Mouse (Mus musculus): Measurements from ENCODE around the gene Sez6. TPM values are rescaled to one million over a fixed set of nuclear protein-coding genes. Genes with fewer than 3 reads are reported as not detected.

The Sez6 gene
- total RNA-seq, 2 experiments from 2014 or later, result 150 to 165 TPM

DNA sequence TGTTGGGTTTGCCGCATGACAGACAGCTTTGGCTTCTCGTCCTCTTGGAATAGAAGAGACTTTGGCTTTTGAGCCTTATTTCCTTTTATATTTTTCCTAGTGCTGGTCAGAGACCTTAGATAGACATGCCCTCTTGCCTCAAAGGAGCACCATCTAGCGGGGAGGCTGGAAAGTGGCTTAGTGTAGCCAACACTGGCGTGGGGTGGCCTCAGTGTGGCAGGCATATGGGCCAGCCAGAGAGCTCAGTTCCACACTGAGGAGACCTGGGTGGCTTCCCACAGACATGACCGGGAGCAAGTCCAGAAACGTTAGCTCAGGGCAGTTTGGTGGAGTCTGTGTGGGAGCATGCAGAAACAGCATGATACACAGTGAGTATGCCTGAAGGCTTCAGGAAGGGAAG lies 40.1 kb downstream of the Sez6 start:
- no peak for DNase-seq (ENCODE audit: low spot score in 2 of 2)
- intact Hi-C loops (cut with DNase I), result no loop called here

DNA sequence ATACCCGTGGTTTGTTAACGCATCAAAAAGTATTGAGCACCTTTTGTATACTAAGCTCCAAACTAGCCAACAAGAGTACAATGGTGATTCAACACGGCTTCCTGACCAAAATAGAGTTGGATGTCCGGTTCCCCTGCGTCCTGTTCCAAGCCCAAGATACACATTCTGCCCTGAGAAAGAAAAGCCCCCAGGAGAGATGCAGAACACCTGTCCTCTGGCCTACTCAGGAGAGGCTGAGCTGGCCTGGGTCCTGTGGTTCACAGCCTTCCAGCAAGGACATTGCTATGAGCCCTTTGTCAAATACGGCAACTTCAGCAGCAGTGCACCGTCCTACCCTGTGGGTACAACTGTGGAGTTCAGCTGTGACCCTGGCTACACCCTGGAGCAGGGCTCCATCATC lies 42.9 kb downstream of the Sez6 start:
- no peak for DNase-seq (ENCODE audit: low spot score in 2 of 2)
- intact Hi-C loops (cut with DNase I), result no loop called here

DNA sequence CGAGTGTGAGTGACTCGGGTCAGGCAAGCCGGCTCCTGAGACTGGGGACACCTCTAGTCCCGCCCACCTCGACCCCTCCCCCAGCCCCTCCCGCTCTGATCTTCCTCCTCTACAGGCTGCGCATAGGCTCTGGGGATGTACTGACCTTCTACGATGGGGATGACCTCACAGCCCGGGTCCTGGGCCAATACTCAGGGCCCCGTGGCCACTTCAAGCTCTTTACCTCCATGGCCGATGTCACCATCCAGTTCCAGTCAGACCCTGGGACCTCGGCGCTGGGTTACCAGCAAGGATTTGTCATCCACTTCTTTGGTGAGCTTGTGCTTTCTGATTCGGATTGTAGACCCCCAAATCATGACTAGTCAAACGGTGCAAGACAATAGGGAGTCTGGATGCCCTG lies 43.7 kb downstream of the Sez6 start:
- intact Hi-C loops (cut with DNase I), result no loop called here
- no peak for DNase-seq (ENCODE audit: low spot score in 2 of 2)

DNA sequence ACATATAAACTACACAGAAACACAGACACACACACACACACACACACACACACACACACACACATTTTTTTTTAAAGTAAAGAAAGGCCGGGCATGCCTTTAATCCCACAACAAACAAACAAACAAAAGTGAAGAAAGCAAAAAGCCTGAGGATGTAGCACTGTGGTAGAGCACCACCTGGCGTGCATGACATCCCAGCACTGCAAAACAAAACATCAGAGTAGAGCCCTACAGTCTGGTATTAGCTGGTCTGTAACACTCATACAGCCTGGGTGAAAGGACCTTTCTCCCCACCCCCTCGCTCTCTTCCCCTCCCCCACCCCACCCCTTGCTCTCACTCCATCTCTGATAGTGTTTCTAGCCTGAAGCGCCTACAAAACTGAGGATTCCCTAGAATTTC lies 45.3 kb downstream of the Sez6 start:
- DNase-seq (ENCODE audit: low spot score in 2 of 2), result no peak

DNA sequence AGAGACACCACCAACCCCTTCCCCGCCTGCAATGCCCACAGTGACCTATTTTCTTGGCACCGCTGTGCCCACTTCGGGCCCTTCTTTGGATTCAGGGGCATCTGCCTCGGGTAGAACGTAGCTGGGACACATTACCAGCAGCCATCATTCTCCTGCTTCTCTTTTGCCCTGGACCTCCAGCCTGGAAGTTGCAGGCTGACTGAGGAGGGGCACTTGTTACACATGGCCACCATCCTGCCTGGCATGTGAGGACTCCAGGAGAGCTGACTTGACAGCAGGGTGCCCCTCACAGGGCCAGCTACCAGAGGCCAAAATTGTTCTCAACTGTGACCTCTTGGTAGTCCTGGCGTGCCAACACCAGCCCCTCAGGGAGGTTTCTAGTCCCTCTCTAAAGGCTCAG lies 47.6 kb downstream of the Sez6 start:
- intact Hi-C loops (cut with DNase I), result no loop called here
- DNase-seq (ENCODE audit: low spot score in 2 of 2), result no peak

More for the DNA sequence above, 45.3 kb downstream of the Sez6 start:
- intact Hi-C loops (cut with DNase I), result no loop called here

DNA sequence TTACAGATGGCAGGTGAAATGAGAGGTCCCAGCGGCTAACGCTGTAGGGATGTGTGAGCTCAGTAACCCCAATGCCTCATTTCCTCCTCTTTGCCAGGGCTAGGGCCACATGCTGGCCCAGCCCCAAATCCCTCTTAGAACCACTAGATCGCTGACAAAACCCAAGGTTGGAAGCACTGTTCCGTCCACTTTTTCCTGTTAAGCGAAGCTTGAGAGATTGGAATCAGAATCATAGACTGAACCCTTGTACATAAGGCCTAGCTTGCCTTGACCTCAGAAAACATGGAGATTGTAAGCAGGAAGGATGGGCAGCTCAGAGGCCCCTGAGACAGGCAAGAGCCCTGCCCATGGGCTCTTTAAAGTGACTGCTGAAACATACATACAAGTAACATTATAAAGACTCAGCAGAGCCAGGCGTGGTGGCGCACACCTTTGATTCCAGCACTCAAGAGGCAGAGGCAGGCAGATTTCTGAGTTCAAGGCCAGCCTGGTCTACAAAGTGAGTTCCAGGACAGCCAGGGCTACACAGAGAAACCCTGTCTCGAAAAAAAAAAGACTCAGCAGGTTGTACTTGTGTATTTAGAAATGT lies 48.7 kb downstream of the Sez6 start:
- intact Hi-C loops (cut with DNase I), result no loop called here
- DNase-seq (ENCODE audit: low spot score in 2 of 2), result no peak

DNA sequence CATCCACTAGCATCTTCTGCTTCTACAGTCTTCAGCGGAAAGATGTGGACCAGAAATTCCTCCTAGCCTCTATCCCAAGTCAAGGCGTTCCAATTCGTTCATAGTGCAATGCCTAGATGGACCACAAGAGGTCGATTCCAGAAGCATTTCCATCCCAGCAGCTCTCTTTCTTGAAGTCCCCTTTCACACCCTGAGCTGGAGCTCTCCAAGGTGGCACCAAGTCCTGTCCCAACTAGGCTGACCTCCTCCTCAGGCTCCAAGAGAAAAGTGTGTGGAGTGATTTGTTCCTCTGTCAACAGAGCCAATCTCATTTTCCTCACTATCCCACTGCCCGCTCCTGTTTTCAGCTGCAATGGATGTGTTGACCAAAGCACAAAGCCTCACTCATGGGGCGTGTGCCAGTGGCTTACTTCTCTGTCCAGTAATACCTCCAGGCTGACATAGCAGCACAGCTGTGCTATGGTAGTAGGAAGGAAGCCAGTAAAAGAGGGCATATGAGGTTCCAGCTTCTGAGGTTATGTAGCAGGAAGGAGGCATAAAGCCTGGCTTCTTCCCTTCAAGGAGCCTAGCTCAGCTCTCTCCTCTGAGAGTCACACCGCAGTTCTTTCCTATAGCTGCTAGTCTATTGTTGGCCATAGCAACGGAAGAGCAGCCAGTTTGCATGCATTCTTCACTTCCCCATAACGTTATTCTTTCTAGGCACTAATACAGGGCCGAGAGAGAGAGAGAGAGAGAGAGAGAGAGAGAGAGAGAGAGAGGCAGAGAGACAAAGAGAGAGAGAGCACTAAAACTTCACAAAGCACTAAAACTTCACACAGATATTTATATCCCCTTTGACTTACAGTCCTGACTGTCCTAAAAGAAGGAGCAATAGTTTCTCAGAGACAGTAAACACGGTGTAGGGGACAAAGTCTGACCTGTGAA lies 49.9 kb downstream of the Sez6 start:
- DNase-seq (ENCODE audit: low spot score in 2 of 2), result peak in 1 of 2 experiments; percentile 42
- intact Hi-C loops (cut with DNase I), result loop anchor here (5.0 kb wide), 1 partner anchor 197 kb away; the partner anchor contains the start of genes Nek8 and Tlcd1

DNA sequence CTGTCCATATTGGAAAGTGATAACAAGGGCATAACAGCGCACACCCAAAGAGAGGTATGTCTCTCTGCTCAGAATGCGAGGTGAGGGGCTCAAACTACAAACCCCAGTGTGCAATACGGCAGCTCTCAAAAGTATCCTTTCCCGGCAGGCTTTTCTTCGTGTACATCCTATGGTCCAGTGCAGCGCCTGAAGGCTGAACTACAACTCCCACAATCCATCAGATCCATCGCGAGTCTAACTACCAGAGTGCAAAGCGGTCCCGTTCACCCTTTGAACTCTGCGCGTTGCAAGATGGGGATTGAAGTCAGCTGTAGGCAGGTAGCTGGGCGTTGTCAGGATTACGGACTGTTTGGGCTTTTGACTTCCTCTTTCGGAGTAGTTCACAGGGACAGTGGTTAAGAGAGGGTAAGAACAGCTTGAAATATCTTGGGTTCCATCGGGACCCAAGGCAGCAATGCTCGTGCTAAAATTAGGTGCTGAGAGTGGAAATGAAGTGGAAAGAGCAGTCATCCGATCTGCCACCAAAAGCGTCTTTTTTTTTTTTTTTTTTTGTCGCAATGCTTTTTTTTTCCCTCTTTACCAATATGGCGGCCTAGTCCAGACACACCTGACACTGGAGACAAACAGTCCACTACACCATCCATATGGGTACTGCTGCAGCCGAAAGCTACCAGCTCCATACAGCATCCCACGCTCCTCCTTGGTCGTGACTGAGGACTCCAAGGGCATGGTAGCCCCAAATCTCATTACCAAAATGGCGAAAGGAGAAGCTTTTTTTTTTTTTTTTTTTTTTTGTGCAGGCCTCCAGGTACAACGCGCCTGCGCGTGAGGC lies 51.2 kb downstream of the Sez6 start:
- intact Hi-C loops (cut with DNase I), result loop anchor here (5.0 kb wide), 1 partner anchor 195 kb away; the partner anchor contains the start of genes Nek8 and Tlcd1
- DNase-seq (ENCODE audit: low spot score in 2 of 2), result peak; percentile 94 to 96

DNA sequence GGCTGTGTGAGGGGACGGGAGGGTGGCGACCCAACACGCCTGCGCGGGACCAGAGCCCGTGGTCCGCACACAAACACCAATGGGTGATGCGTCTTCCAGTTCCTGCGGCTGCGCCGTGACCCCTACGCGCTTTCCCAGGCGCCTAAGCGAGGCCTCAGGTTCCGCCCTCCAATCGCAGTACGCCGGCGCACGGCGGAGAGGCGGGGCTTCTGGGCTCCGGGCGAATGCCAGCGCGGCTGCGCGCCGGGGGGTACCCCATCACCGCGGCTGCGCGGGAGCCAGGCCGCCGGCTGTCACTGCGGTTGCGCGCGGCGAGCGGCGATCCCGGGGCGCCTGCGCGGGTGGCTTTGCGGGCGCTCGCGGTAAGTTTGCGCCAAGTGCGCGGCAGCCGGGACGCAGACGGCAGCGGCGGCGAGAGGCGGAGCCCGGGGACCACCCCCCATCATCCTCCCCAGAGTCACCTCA lies 51.9 kb downstream of the Sez6 start, which contains the start of gene Phf12:
TSS of gene Phf12 (plus strand) at position 314 of the 465 bp plus-strand sequence.
- intact Hi-C loops (cut with DNase I), result loop anchor here (5.0 kb wide), 1 partner anchor 195 kb away; the partner anchor contains the start of genes Nek8 and Tlcd1
- DNase-seq (ENCODE audit: low spot score in 2 of 2), result peak; percentile 100

DNA sequence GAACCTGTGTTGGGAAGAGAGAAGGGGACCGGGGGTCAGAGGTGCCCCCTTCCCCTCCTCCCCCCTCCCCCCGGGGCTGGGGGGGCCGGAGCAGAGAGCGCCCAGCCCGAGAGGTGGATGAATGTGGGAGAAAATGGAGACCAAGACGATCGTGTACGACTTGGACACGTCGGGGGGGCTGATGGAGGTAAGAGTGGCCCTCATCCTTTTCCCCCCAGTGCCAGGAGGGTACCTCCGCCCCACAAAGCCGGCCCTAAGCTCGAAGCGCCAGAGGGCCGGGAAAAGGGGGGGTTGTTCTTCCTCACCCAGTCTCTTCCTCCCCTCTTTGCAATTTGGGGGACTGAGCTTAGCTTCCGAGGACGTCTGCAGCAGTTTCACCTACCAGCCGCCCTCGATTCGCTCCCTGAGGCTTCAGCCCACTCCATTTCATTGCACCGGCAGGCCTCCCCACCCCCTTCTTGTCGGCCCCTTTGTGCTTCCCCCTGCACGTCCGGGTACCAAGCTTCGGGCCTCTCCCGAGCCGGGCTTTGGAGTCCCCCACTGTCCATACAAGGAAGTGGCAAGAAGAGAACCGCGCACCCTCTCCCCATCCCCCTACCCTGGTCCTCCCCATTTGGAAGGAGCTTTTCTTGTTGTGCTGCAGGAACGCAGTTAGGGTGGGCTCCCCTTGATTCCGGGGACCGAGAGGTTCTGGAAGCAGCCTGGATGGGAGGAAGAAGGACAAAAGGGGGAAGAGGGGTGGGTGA lies 52.8 kb downstream of the Sez6 start:
- intact Hi-C loops (cut with DNase I), result loop anchor here (5.0 kb wide), 1 partner anchor 194 kb away; the partner anchor contains the start of genes Nek8 and Tlcd1

DNA sequence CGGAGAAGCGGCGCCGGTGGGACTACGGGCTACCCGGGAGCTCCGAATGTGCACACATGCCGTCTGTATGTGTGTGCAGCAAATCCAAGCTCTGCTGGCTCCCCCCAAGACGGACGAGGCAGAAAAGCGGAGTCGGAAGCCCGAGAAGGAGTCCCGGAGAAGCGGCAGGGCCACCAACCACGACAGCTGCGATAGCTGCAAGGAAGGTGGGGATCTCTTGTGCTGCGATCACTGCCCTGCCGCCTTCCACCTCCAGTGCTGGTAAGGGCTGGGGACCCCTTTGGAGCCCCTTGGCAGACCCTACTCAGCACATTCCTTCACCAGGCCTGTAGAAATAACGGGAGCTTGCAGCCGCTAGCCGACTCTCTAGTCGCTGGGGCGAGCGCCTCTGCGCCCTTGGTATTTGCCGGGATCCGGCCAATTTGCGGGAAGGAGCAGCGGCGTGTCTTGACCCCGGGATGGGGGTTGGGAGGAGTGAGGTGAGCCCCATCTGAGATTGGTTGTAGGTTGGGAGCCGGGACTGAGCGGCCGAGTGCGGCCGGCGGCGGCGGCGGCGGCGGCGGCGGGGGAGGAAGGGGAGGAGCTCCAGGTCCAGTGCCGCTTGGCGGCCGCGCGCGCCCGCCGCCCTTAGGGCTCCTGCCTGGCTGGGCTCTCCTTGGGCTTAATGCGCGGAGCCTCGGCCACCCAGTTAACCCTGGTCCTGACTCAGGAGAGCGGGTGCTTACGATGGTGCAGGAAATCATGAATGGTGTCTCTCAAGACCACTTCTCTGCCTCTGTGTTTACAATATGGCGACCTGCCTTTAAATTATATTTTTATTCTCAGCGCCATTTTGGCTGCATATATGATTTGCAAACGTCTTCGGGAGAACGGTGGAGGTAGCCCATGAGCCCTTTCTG lies 53.6 kb downstream of the Sez6 start:
- intact Hi-C loops (cut with DNase I), result loop anchor here (5.0 kb wide), 1 partner anchor 193 kb away; the partner anchor contains the start of genes Nek8 and Tlcd1
- DNase-seq (ENCODE audit: low spot score in 2 of 2), result peak; percentile 75 to 80

More for the DNA sequence above, 52.8 kb downstream of the Sez6 start:
- DNase-seq (ENCODE audit: low spot score in 2 of 2), result peak; percentile 52

DNA sequence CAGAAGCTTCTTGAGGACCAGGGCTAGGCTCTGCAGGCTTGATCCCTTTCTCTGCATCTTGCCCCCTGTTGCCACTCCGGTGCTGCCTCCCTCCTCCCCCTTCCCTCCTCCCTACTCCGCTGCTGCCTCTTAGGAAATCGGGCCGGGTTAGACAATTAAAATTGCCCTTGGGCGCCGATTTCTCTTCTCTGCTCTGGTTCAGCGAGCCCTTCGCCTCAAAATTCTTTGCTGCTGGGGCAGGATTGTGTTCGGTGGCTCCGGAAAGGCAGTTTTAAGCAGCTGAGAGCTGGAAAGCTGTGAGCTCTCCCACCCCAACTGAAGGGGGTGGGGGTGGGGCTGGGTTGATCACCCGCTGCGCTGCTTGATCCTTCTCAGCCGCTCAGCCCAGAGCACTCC lies 54.2 kb downstream of the Sez6 start:
- intact Hi-C loops (cut with DNase I), result loop anchor here (5.0 kb wide), 1 partner anchor 192 kb away; the partner anchor contains the start of genes Nek8 and Tlcd1
- DNase-seq (ENCODE audit: low spot score in 2 of 2), result peak; percentile 59 to 65

DNA sequence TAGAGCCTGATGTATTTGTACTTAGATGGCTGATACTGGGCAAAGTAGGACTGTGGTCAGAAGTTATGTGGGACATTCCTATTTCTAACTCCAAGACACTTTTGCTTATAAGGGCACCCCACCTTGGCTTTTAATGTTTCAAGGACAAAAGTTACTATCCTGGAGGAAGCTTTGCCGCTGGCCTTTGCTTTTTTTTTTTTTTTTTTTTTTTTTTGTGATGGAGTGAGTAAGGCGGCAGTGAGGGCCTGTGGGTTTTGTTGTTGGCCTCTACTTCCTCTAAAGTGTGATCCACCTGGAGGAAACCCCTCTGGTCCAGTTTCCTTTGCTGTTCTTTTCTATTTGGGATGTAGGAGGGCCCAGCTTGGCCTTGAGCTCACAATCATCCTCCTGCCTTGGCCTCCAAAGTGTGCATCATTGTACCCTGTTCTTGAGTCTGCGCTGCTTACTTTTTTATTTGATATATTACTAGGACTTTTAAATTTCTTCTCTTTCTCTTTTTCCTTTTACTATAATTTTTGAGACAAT lies 55.0 kb downstream of the Sez6 start:
- intact Hi-C loops (cut with DNase I), result no loop called here
- no peak for DNase-seq (ENCODE audit: low spot score in 2 of 2)

DNA sequence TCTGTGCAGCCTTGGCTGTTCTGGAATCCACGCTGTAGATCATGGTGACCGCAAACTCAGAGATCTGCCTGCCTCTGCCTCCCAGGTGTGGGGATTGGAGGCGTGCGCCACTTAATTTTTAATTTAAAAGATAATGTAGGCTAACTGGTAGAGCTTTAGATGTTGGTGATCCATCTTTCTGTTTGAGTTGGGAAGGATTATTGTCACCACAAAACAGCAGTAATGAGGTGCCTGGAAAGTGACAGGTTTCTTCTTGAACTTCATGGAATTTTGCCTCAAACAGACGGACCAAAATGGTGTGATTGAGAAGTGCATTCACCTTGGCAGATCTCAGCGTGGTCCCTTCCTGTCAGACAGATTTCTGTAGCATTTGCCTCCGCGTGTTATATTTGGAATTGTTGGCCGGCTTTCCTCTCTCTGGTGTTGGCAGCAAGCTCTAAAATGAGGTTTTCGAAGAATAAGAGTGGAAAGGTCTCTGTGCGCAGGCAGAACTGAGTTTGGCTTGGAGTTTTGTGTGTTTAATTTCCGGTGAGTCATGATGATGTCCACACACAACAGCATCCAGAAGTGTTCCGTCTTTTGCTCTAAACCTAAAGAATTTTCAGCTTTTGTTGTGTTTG lies 58.6 kb downstream of the Sez6 start:
- peak; percentile 36 to 41 for DNase-seq (ENCODE audit: low spot score in 2 of 2)
- intact Hi-C loops (cut with DNase I), result no loop called here

DNA sequence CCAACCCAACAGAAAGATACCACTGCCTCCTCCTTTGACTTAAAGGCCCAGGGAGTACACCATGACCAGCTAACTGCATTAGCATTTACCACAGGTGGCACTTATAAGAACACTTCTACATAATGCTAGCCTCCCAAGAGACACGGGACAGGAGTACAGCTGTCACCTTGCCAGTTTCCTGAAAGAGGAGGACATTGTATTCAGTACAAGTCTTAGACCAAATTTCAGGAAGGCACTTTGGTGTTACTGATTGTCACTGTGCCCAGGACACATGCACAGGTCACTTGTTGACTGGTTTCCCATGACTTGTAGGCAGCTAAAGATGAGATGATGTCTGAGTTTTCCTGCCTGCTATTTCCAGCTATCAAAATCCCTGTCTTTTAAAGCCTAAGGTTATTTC lies 65.0 kb downstream of the Sez6 start:
- no peak for DNase-seq (ENCODE audit: low spot score in 2 of 2)
- intact Hi-C loops (cut with DNase I), result no loop called here

DNA sequence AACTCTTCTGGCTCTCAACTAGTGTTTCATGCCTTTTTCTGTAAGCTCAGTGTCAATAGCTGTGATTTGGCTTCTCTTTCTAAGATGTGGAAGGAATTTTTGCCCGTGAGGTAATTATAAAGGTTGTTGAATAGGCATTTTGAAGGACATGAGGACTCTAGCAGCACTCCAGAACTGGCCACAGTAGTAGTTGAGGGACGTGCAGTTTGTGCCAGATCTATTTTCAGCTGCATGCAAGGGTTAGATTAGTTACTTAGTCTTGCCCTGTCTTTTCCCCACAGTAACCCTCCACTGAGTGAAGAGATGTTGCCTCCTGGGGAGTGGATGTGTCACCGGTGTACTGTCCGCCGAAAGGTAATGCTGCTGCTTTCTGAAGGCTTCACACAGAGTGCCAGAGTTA lies 75.8 kb downstream of the Sez6 start:
- DNase-seq (ENCODE audit: low spot score in 2 of 2), result no peak
- intact Hi-C loops (cut with DNase I), result no loop called here

DNA sequence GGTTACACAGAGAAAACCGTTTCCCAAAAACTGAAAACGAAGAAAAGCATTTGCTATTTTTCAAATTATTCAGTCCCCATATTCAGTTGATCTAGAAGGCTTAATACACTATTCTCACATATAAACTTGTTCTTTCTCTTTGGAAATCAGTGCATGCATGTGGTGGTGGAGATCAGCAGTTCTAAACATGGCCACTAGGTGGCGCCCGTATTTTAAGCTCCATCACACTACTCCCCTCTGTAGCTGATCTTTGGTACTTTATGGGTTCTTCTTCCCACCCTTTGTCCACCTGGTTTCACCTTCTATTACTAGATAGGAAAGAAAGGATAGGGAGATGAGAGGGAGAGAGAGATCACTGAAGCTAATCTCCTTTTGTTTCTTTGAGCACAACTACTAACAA lies 89.1 kb downstream of the Sez6 start:
- DNase-seq (ENCODE audit: low spot score in 2 of 2), result peak; percentile 48 to 62
- intact Hi-C loops (cut with DNase I), result no loop called here

Measured in left cerebral cortex, postnatal 36 days (tissue).